Mouse (Mus musculus): ENCODE data around the gene Prmt9. TPM values are rescaled to one million over a fixed set of nuclear protein-coding genes. Genes with fewer than 3 reads are reported as not detected.

The Prmt9 gene
- total and polyA plus RNA-seq, 3 experiments = 14.2 to 16.9 (median 14.3) TPM

DNA sequence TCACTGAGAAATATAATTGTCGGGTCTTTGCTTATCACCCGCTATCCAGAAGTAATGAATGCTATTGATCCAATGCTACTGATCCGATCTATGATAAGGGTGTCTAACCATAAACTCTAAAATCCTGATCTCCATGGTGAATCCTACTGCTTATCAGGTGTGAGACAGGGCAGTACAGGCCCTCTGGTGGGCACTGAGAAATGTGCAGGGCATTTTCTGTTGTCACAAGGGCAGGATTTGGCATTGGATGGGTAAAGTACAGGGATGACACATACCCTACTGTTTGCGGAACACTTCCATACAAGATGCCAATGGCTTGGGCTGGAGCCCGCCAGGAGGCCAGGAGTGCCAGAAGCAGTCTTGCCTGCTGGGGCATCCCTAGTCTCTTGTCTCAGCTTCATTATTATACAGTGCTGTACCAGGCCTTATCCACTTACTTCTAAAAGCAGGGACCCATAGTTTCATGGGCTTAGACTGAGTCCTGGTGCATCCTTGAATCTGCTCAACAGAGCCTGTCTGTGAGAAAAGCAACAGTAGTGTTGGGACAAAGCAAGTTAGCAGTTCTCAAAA is 14.1 kb upstream of the Prmt9 start:
- H3K4me1 ChIP-seq (ENCODE audit: control insufficient read depth in 1 of 2, insufficient read depth in 2 of 2) = peaks cover 3 to 11% of the 10 kb centered on the region in 2 experiments; a peak in 2 of 4 replicates
- no peaks in the 10 kb centered on the region for H3K79me2 ChIP-seq (replicated peaks; ENCODE audit: control insufficient read depth, extremely low read depth, insufficient read depth, poor library complexity, severe bottlenecking)
- H3K9ac ChIP-seq (ENCODE audit: insufficient read depth, low read depth) = no peak overlapping the region
- dilution Hi-C loops (cut with MboI; ENCODE audit: extremely low pct_ligation_motif_present, extremely low pct_unique_long_range_greater_than_20kb, low sequenced_read_pairs) = no loop called here
- no peaks in the 10 kb centered on the region for H3K27me3 ChIP-seq (replicated peaks)
- in situ Hi-C loops (cut with MboI; ENCODE audit: low pct_ligation_motif_present, low pct_unique_long_range_greater_than_20kb, low sequenced_read_pairs) = no loop called here
- no peak overlapping the region for H3K4me3 ChIP-seq (replicated peaks in 1 of 3; ENCODE audit: low read depth in 2 of 3, low read length in 2 of 3, poor library complexity in 1 of 3)
- peak; percentile 37 for DNase-seq (ENCODE audit: extremely low read depth)
- no peak overlapping the region for H3K27ac ChIP-seq (ENCODE audit: insufficient read depth, low read depth)
- no peaks in the 10 kb centered on the region for H3K9me3 ChIP-seq (replicated peaks; ENCODE audit: low read length)
- no peak overlapping the region for H3K4me2 ChIP-seq (ENCODE audit: insufficient read depth, low read depth, poor library complexity, severe bottlenecking)
- TF ChIP-seq POLR2AphosphoS2 (IDR thresholded peaks at IDR 0.05; ENCODE audit: low read depth, low read length) (no peak), NRF1 (IDR thresholded peaks at IDR 0.05; ENCODE audit: low read depth, low read length) (no peak), PAX5 (IDR thresholded peaks at IDR 0.05; ENCODE audit: low read length) (no peak), RAD21 (IDR thresholded peaks at IDR 0.05; ENCODE audit: low read depth, low read length) (peak; percentile 54), GABPA (IDR thresholded peaks at IDR 0.05; ENCODE audit: insufficient replicate concordance, low read depth, low read length) (no peak), SMC3 (IDR thresholded peaks at IDR 0.05; ENCODE audit: low read depth, low read length) (peak; percentile 85), ZNF384 (IDR thresholded peaks at IDR 0.05; ENCODE audit: low read depth, low read length) (no peak), USF1 (IDR thresholded peaks at IDR 0.05; ENCODE audit: low read depth, low read length) (no peak), UBTF (IDR thresholded peaks at IDR 0.05; ENCODE audit: low read depth, low read length) (no peak), MAZ (IDR thresholded peaks at IDR 0.05; ENCODE audit: low read depth, low read length) (no peak), CTCF (conservative IDR thresholded peaks at IDR 0.05 in 1 of 2, IDR thresholded peaks at IDR 0.05 in 1 of 2; ENCODE audit: low read depth in 2 of 2, low read length in 2 of 2) (peak; percentile 45 to 73; a peak in 3 of 4 replicates), CHD1 (IDR thresholded peaks at IDR 0.05; ENCODE audit: low read depth, low read length) (no peak)
- no peaks in the 10 kb centered on the region for H3K36me3 ChIP-seq (replicated peaks in 1 of 2; ENCODE audit: control insufficient read depth in 1 of 2, insufficient read depth in 1 of 2, low read length in 1 of 2)

DNA sequence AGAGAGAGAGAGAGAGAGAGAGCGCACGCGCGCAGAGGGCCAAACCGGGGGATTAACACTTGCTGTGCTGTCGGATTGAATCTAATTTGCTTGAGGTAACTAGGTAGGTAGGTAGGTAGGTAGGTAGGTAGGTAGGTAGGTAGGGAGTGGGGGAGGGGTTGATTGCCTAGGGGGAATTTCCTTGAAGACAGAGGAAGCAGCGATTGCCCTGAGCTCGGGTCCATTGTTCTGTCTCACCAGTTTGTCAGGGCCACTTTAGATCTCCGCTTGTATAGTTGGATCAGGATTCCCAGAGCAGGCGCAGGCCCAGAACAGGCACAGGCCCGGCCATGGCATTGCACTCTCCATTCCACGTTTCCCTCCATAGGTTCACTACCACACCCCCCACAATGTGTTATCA is 12.4 kb upstream of the Prmt9 start:
- H3K4me2 ChIP-seq (ENCODE audit: insufficient read depth, low read depth, poor library complexity, severe bottlenecking) = no peak overlapping the region
- H3K9ac ChIP-seq (ENCODE audit: insufficient read depth, low read depth) = no peak overlapping the region
- no peak for DNase-seq (ENCODE audit: extremely low read depth)
- H3K36me3 ChIP-seq (replicated peaks in 1 of 2; ENCODE audit: control insufficient read depth in 1 of 2, insufficient read depth in 1 of 2, low read length in 1 of 2) = no peaks in the 10 kb centered on the region
- dilution Hi-C loops (cut with MboI; ENCODE audit: extremely low pct_ligation_motif_present, extremely low pct_unique_long_range_greater_than_20kb, low sequenced_read_pairs) = no loop called here
- TF ChIP-seq MAX (IDR thresholded peaks at IDR 0.05; ENCODE audit: low read length) (no peak), KAT2A (IDR thresholded peaks at IDR 0.05; ENCODE audit: insufficient replicate concordance, low read length) (no peak), RAD21 (IDR thresholded peaks at IDR 0.05; ENCODE audit: low read depth, low read length) (no peak), RCOR1 (conservative IDR thresholded peaks at IDR 0.05; ENCODE audit: low read depth, low read length) (no peak), ZMIZ1 (IDR thresholded peaks at IDR 0.05; ENCODE audit: low read depth, low read length) (no peak), IRF4 (IDR thresholded peaks at IDR 0.05; ENCODE audit: low read depth, low read length) (no peak), TCF12 (IDR thresholded peaks at IDR 0.05; ENCODE audit: low read depth, low read length) (no peak), GABPA (IDR thresholded peaks at IDR 0.05; ENCODE audit: insufficient replicate concordance, low read depth, low read length) (no peak), EP300 (IDR thresholded peaks at IDR 0.05; ENCODE audit: low read length) (no peak), HCFC1 (IDR thresholded peaks at IDR 0.05; ENCODE audit: low read depth, low read length) (no peak), POLR2A (IDR thresholded peaks at IDR 0.05; ENCODE audit: low read depth, low read length) (no peak), NRF1 (IDR thresholded peaks at IDR 0.05; ENCODE audit: low read depth, low read length) (no peak), PAX5 (IDR thresholded peaks at IDR 0.05; ENCODE audit: low read length) (no peak), MXI1 (IDR thresholded peaks at IDR 0.05; ENCODE audit: low read depth, low read length) (no peak), USF1 (IDR thresholded peaks at IDR 0.05; ENCODE audit: low read depth, low read length) (no peak), MYC (IDR thresholded peaks at IDR 0.05; ENCODE audit: low read depth, low read length) (no peak), BHLHE40 (IDR thresholded peaks at IDR 0.05; ENCODE audit: low read depth, low read length) (no peak), JUN (IDR thresholded peaks at IDR 0.05; ENCODE audit: insufficient read depth, low read depth, low read length) (no peak), CHD2 (IDR thresholded peaks at IDR 0.05; ENCODE audit: low read length) (no peak)
- H3K4me1 ChIP-seq (ENCODE audit: control insufficient read depth in 1 of 2, insufficient read depth in 2 of 2) = peaks cover 3 to 11% of the 10 kb centered on the region in 2 experiments; a peak in 2 of 4 replicates
- H3K9me3 ChIP-seq (replicated peaks; ENCODE audit: low read length) = no peaks in the 10 kb centered on the region
- H3K27ac ChIP-seq (ENCODE audit: insufficient read depth, low read depth) = no peak overlapping the region
- no peak overlapping the region for H3K4me3 ChIP-seq (replicated peaks in 1 of 3; ENCODE audit: low read depth in 2 of 3, low read length in 2 of 3, poor library complexity in 1 of 3)
- H3K27me3 ChIP-seq (replicated peaks) = no peaks in the 10 kb centered on the region
- no peaks in the 10 kb centered on the region for H3K79me2 ChIP-seq (replicated peaks; ENCODE audit: control insufficient read depth, extremely low read depth, insufficient read depth, poor library complexity, severe bottlenecking)
- in situ Hi-C loops (cut with MboI; ENCODE audit: low pct_ligation_motif_present, low pct_unique_long_range_greater_than_20kb, low sequenced_read_pairs) = no loop called here
